Mouse (Mus musculus) right cerebral cortex, postnatal 36 days (tissue): ENCODE results near the gene Cadps.

Experiments
- DNase-seq, 2 experiments: peaks; one replicate each; pipeline ENCODE4 v3.0.0; 2022; ENCODE audit warnings: low spot score in 2 of 2, mixed read lengths in 1 of 2

Cadps gene

DNA sequence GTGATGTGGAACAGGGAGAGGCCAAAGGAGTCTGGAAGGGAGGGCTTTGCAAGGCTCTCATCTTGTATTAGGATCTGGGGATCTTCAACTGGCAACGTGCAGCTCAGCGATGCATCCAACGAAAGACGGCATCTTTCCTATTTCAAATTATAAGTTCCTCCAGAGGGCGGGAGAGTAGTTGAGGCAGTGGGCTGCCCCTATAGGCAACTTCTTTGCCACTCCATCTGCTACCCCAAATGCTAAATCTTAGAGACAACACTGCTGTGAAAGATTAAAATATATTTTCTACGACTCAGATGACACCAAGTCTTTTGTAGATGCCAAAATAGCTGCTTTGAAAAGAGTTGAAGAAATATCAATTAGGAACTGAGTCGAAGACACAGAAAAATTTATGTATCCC lies 315.9 kb downstream of the Cadps start:
- DNase-seq = no peak

GRCm38 (mm10) chr14:12504191-12504947 lies 318.5 kb downstream of the Cadps start:
- peak; percentile 37 to 38 for DNase-seq

GRCm38 (mm10) chr14:12462206-12462605 lies 360.7 kb downstream of the Cadps start:
- DNase-seq = no peak

- no peak for DNase-seq
These were observed 363.2 kb downstream of the Cadps start for GRCm38 (mm10) chr14:12459700-12460099.

GRCm38 (mm10) chr14:12455064-12455591 lies 367.8 kb downstream of the Cadps start:
- no peak for DNase-seq

DNA sequence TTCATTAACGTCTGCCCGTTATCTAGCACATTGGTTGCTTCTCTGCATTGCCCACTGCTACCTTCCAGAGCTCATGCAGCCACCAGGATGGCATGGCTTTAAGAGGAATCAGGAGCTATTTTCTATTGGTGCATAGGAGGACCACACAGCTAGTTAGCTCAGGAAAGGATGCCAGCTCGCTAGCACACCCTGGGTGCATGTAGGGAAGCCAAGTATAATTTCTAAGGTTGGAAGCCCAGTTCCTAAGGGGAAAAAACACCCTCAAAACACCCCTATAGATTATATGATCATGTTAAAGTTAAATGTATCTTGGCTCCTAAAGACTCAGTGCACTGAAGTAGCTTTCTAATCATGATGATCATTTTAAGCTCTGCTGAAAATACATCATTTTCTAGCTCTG lies 372.1 kb downstream of the Cadps start:
- DNase-seq = no peak

DNA sequence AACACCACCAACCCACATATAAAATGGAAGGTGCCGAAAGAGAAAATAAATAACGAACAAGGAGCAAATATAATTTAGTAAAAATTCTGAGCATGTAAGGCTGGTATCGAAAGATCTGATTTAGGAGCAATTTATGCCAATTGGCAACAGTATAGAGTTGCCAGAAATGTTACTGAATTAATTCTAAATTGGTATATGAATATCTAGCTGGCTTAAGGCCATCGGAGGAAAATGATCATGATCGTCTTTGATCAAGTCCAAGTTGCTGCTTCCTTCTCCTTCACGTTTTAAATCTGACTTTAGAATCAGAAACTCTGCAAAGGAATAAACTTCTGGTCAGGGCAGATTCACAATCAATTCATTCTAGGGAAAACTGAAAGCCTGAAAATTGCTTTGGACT lies 374.0 kb downstream of the Cadps start:
- DNase-seq = no peak

DNA sequence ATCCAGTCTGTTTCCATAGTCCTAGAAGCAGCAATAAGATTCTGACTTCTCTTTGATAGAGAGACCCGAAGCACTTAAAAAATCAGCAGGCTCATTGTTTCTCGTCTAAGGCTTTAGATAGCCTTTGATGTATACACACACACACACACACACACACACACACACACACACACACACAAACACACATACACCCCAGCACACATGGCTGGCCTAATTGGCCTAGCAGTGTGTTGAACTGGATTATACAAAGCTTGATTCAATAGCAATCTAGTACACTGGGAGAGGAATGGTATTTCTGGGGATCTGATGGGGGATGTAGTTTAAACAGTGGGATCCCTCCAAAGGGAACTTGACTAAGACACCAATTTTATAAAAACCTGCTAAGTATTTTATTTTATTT lies 381.9 kb downstream of the Cadps start:
- no peak for DNase-seq

DNA sequence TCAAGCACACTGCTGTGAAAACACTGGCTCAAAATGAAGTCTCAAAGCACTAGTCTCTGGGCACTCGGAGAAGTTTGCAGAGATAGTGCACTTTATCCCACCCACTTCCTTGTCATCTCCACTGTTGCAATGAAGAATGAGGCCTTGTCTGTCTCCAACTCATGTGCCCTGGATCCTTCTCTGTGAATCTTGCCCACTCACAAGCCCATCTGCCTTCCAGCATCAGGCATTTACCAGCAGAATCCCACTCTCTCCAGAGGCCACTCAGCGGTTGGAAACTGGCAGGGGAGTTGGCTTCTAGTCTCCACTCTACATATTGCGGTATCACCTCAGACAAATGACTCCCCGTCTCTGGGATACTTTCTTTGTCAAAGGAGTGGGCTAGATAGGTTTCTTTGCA lies 384.9 kb downstream of the Cadps start:
- no peak for DNase-seq

- no peak for DNase-seq
These were observed 385.5 kb downstream of the Cadps start for GRCm38 (mm10) chr14:12437422-12437821.

DNA sequence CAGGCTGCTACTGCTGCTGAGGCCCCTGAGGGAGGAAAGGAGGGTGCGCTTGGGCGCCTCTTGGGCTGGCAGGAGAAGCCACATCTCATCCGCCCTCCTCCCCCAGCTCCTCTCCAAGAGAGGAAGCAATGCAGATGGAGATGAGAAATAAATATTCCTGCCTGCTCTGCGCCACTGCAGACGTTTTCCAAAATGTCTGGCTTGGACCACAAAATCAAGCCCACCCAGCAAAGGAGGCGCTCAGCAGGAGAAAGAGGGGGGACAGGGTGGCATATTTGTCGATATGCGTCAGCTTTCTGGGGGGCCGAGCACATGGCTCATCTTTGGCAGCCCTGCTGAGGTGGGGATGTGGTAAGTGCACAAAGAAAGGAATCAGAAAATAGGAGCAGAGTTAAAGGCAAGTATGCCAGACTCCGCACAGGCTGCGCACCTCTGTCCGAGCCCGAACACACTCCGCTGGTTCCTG lies 385.9 kb downstream of the Cadps start:
- DNase-seq = peak; percentile 44 to 58

GRCm38 (mm10) chr14:12428021-12428654 lies 394.7 kb downstream of the Cadps start:
- DNase-seq = peak; percentile 34 to 50

- no peak for DNase-seq
These were observed 397.6 kb downstream of the Cadps start for GRCm38 (mm10) chr14:12425311-12425710.

- no peak for DNase-seq
These were observed 412.6 kb downstream of the Cadps start for GRCm38 (mm10) chr14:12410276-12410675.

DNA sequence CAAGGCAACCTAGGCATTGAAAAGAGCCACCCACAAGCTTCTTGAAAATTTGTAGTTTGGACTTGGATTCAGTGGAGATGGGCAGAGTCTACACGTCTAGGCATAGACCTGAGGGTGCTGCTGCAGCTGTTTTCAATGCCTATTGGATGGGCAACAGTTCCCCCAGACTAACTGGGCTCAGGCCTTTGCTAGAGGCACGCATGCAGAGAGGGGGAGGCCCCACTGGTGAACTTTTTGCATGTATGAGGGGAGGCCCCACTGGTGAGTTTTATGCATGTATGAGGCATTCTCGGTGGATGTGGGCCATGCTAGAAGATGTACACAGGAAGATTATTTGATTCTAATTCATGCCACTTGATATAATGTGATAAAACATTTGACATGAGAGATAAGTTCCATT lies 413.1 kb downstream of the Cadps start:
- DNase-seq = no peak

- DNase-seq = no peak
These were observed 416.3 kb downstream of the Cadps start for GRCm38 (mm10) chr14:12406588-12406987.

DNA sequence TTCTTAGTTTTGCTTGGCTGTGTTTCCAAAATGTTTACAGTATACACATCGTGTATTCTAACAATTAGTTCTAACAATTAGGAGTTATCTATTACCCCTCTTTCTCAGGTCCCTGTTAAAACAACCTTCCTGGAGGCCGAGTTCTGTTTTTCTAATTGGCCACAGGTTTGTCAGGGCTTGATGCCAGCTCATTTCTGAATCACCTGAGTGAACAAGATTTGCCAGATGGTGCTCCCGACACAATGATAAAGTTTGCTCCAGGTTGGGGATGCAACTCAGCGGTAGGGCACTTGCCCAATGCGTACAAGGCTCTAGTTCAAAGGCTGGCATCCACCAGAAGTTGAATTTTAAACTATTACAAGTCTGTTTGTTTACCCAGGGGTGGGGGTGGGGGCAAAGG lies 417.7 kb downstream of the Cadps start:
- DNase-seq = no peak

DNA sequence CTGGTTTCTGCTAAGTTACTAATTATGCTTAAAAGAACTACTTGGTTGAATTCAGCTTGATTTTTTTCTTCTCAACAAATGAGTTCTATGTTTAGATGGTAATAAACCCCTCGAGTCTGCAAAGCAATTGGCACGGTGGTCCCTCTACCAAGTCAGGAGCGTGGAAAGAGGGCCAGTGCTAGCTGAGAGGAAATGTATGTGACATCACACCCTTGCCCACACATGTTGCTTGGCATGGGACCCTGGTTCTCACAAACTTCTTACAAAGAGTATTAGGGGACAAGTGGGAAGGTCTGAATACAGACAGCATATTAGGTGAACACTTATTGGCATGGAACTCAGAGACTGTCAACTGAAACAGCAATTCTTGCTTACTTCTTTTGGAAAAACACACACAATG lies 418.2 kb downstream of the Cadps start:
- DNase-seq = no peak

GRCm38 (mm10) chr14:12404052-12404451 lies 418.8 kb downstream of the Cadps start:
- DNase-seq = no peak

DNA sequence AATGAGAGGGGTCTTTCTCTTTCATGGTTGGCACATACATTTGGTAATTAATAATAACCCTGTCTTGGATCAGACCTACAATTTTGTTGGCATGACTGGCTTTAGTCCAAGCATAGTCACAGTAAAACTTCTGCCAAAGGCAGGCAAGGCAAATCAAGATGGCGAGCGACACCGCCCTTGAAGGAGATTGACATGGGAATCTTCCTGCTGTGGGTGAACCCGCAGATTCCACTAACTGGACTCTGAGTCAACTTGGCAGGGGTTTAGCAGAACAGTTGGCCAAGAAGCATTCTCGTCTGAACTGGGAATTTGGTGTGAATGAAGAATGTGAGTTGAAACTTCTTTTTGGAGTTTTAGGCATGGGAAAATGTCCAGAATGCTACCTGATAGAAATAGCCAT lies 422.8 kb downstream of the Cadps start:
- no peak for DNase-seq

DNA sequence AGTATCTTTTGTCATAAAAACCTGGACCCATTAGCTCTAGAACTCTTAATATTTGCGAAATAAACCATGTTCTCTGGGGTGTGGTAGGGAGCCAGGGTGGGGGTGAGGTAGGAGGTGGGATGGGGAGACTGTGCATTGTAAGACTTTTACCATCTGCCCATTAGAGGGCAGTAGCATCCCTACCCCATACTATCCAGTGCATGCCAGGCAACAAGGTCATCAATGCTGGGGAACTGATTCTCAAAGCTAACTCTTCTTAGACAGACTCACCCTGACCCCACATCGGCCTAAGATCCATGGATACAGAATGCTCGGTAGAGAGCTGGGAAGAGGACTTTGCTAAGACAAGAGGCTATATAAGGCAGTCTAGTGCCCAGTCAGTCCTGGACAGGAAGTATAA lies 425.3 kb downstream of the Cadps start:
- no peak for DNase-seq

DNA sequence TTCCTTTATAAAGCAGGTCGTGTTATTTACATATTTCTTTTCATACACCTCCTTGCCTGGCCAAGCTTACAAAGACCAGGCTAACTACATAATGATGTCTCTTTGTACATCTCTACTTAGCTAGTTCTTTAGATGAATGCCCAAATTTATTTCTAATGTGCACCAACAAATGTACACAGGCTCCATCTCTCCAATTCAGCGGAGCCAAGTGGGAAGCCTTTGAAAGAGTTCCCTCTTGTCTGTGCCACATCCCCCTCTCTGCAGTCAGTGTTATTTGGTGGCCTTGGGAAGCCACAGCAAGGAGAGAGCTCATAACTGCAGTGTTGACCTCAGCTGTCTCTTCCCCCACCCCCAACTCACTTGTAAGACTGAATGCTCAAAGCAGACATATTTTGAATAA lies 428.6 kb downstream of the Cadps start:
- DNase-seq = no peak

DNA sequence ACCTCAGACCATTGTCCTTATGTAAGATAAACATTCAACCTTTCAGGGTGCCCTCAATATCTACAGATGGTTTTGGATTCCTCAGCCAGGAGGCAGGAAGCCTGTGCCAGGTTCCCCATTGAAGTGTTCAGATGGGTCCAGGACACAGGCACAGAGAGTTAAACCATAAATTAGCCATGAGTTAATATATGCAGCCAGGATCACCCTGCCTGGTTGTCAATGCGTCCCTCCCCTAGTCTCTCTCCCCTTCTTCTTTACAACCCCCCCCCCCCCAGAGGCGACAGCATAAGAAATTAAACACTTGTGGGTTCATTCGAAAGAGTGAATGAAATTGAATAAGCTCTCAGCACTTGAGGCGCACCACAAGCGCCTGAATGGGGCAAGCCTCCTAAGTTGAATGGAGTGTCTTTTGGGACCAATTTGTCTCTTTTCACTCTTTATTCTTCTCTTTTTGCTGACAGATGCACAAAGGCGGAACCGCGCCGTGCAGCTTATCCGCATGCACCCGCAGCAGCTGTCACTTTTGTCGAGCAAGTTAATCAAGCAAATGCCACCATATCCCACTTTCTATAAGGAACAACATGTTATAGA lies 429.5 kb downstream of the Cadps start:
- no peak for DNase-seq
